Mouse (Mus musculus): Measurements from ENCODE around the gene Cnot4. TPM values are rescaled to one million over a fixed set of nuclear protein-coding genes. Genes with fewer than 3 reads are reported as not detected.

Gene Cnot4
- total RNA-seq, 1 experiment, result 18.8 TPM

- H3K27ac ChIP-seq (ENCODE audit: insufficient read depth, low read depth, low read length, poor library complexity, severe bottlenecking), result no peak overlapping the region
- TF ChIP-seq ZNF384 (IDR thresholded peaks at IDR 0.05; ENCODE audit: low read depth, low read length), result no peak
- peak; percentile 54; the same call in 1 of the 2 replicates for TF ChIP-seq ZC3H11A (IDR thresholded peaks at IDR 0.05; ENCODE audit: borderline replicate concordance, low read depth, low read length)
- peak; percentile 99 for DNase-seq (ENCODE audit: low read depth, low spot score)
- peaks cover 0 to 6% of the 10 kb centered on the region in 2 experiments; a peak in 1 of 4 replicates for H3K4me1 ChIP-seq (ENCODE audit: control insufficient read depth in 2 of 2, insufficient read depth in 2 of 2, low read length in 2 of 2, poor library complexity in 1 of 2)
- H3K9ac ChIP-seq (ENCODE audit: insufficient read depth, low read depth, low read length, poor library complexity, severe bottlenecking), result peak overlapping the region; percentile 63; the same call in 1 of the 2 replicates
- no peaks in the 10 kb centered on the region for H3K9me3 ChIP-seq (ENCODE audit: control insufficient read depth, insufficient read depth, low read depth, low read length)
- peak overlapping the region; percentile 44 to 60 for H3K4me3 ChIP-seq (ENCODE audit: insufficient read depth in 1 of 2, low read depth in 1 of 2, low read length in 2 of 2, poor library complexity in 1 of 2, severe bottlenecking in 1 of 2)
- in situ Hi-C loops (cut with MboI; ENCODE audit: low sequenced_read_pairs in 2 of 2, unreplicated experiment in 2 of 2), result no loop called here
- no peaks in the 10 kb centered on the region for H3K36me3 ChIP-seq (ENCODE audit: control insufficient read depth, insufficient read depth, low read length, poor library complexity, severe bottlenecking)
These were observed 138.3 kb downstream of the Cnot4 start for GRCm38 (mm10) chr6:34995265-34995681.

GRCm38 (mm10) chr6:34994692-34995091, 138.8 kb downstream of the Cnot4 start:
- H3K36me3 ChIP-seq (ENCODE audit: control insufficient read depth, insufficient read depth, low read length, poor library complexity, severe bottlenecking), result no peaks in the 10 kb centered on the region
- no peak overlapping the region for H3K27ac ChIP-seq (ENCODE audit: insufficient read depth, low read depth, low read length, poor library complexity, severe bottlenecking)
- TF ChIP-seq ZC3H11A (IDR thresholded peaks at IDR 0.05; ENCODE audit: borderline replicate concordance, low read depth, low read length) (no peak), HCFC1 (IDR thresholded peaks at IDR 0.05; ENCODE audit: borderline replicate concordance, insufficient read depth, low read length) (no peak), CHD2 (IDR thresholded peaks at IDR 0.05; ENCODE audit: low read depth, low read length) (no peak), MAFK (IDR thresholded peaks at IDR 0.05; ENCODE audit: insufficient read depth, low read depth, low read length) (no peak), ZNF384 (IDR thresholded peaks at IDR 0.05; ENCODE audit: low read depth, low read length) (no peak)
- peaks cover 0 to 6% of the 10 kb centered on the region in 2 experiments; a peak in 1 of 4 replicates for H3K4me1 ChIP-seq (ENCODE audit: control insufficient read depth in 2 of 2, insufficient read depth in 2 of 2, low read length in 2 of 2, poor library complexity in 1 of 2)
- peak overlapping the region; percentile 63; the same call in 1 of the 2 replicates for H3K9ac ChIP-seq (ENCODE audit: insufficient read depth, low read depth, low read length, poor library complexity, severe bottlenecking)
- in situ Hi-C loops (cut with MboI; ENCODE audit: low sequenced_read_pairs in 2 of 2, unreplicated experiment in 2 of 2), result no loop called here
- H3K9me3 ChIP-seq (ENCODE audit: control insufficient read depth, insufficient read depth, low read depth, low read length), result no peaks in the 10 kb centered on the region
- H3K4me3 ChIP-seq (ENCODE audit: insufficient read depth in 1 of 2, low read depth in 1 of 2, low read length in 2 of 2, poor library complexity in 1 of 2, severe bottlenecking in 1 of 2), result no peak overlapping the region
- DNase-seq (ENCODE audit: low read depth, low spot score), result no peak

- Histone ChIP-seq H3K9me3 (ENCODE audit: control insufficient read depth, insufficient read depth, low read depth, low read length) (no peaks in the 10 kb centered on the region), H3K4me1 (ENCODE audit: control insufficient read depth in 2 of 2, insufficient read depth in 2 of 2, low read length in 2 of 2, poor library complexity in 1 of 2) (peaks cover 0 to 25% of the 10 kb centered on the region in 2 experiments; a peak in 2 of 4 replicates), H3K4me3 (ENCODE audit: insufficient read depth in 1 of 2, low read depth in 1 of 2, low read length in 2 of 2, poor library complexity in 1 of 2, severe bottlenecking in 1 of 2) (no peak overlapping the region), H3K36me3 (ENCODE audit: control insufficient read depth, insufficient read depth, low read length, poor library complexity, severe bottlenecking) (no peaks in the 10 kb centered on the region), H3K27ac (ENCODE audit: insufficient read depth, low read depth, low read length, poor library complexity, severe bottlenecking) (no peak overlapping the region), H3K9ac (ENCODE audit: insufficient read depth, low read depth, low read length, poor library complexity, severe bottlenecking) (no peak overlapping the region)
- TF ChIP-seq ZNF384 (IDR thresholded peaks at IDR 0.05; ENCODE audit: low read depth, low read length), result no peak
- TF ChIP-seq ZC3H11A (IDR thresholded peaks at IDR 0.05; ENCODE audit: borderline replicate concordance, low read depth, low read length), result no peak
- no peak for TF ChIP-seq CHD2 (IDR thresholded peaks at IDR 0.05; ENCODE audit: low read depth, low read length)
- no peak for TF ChIP-seq HCFC1 (IDR thresholded peaks at IDR 0.05; ENCODE audit: borderline replicate concordance, insufficient read depth, low read length)
- no peak for TF ChIP-seq MAFK (IDR thresholded peaks at IDR 0.05; ENCODE audit: insufficient read depth, low read depth, low read length)
- no peak for DNase-seq (ENCODE audit: low read depth, low spot score)
- in situ Hi-C loops (cut with MboI; ENCODE audit: low sequenced_read_pairs in 2 of 2, unreplicated experiment in 2 of 2), result no loop called here
These were observed 144.3 kb downstream of the Cnot4 start for GRCm38 (mm10) chr6:34989263-34989662.

- peak; percentile 46 for DNase-seq (ENCODE audit: low read depth, low spot score)
- in situ Hi-C loops (cut with MboI; ENCODE audit: low sequenced_read_pairs in 2 of 2, unreplicated experiment in 2 of 2), result no loop called here
- Histone ChIP-seq H3K27ac (ENCODE audit: insufficient read depth, low read depth, low read length, poor library complexity, severe bottlenecking) (peak within 1 kb of the TSS; percentile 27; the same call in 1 of the 2 replicates), H3K4me3 (ENCODE audit: insufficient read depth in 1 of 2, low read depth in 1 of 2, low read length in 2 of 2, poor library complexity in 1 of 2, severe bottlenecking in 1 of 2) (peak within 1 kb of the TSS in 1 of 2 experiments; percentile 24; a peak in 2 of 4 replicates), H3K9ac (ENCODE audit: insufficient read depth, low read depth, low read length, poor library complexity, severe bottlenecking) (peak within 1 kb of the TSS; percentile 42; the same call in 1 of the 2 replicates), H3K36me3 (ENCODE audit: control insufficient read depth, insufficient read depth, low read length, poor library complexity, severe bottlenecking) (no peaks in the 10 kb centered on the region), H3K9me3 (ENCODE audit: control insufficient read depth, insufficient read depth, low read depth, low read length) (no peaks in the 10 kb centered on the region), H3K4me1 (ENCODE audit: control insufficient read depth in 2 of 2, insufficient read depth in 2 of 2, low read length in 2 of 2, poor library complexity in 1 of 2) (peaks cover 0 to 25% of the 10 kb centered on the region in 2 experiments; a peak in 2 of 4 replicates)
- TF ChIP-seq MAFK (IDR thresholded peaks at IDR 0.05; ENCODE audit: insufficient read depth, low read depth, low read length) (no peak), ZC3H11A (IDR thresholded peaks at IDR 0.05; ENCODE audit: borderline replicate concordance, low read depth, low read length) (no peak), HCFC1 (IDR thresholded peaks at IDR 0.05; ENCODE audit: borderline replicate concordance, insufficient read depth, low read length) (no peak), CHD2 (IDR thresholded peaks at IDR 0.05; ENCODE audit: low read depth, low read length) (no peak), ZNF384 (IDR thresholded peaks at IDR 0.05; ENCODE audit: low read depth, low read length) (no peak)
These were observed 145.3 kb downstream of the Cnot4 start, which contains the start of gene Slc23a4 for GRCm38 (mm10) chr6:34988081-34988761. Gene Slc23a4 (minus strand): TSS chr6:34988404.
